Mouse (Mus musculus) heart, embryonic 12.5 days (tissue): ENCODE measurements at regions not wholly inside any gene's neighbourhood (a gene's known extent, or its start where the extent isn't known, plus 50 kb on each side); places are given as distances from the start of the nearest gene placed in this dataset.
"Not testable (repeated sequence)": the region's sequence is repeated elsewhere in the genome, so short reads cannot be mapped to it uniquely, and the experiment has no call there.

ENCODE experiments used
- ATAC-seq: fragments of 200-750 bp; cut with Nextera tagmentation; 2 replicates; pipeline ENCODE4 v1.8.0; 2017; ENCODE audit warnings: moderate TSS enrichment, moderate library complexity; ENCODE audit not compliant: insufficient number of reproducible peaks, low FRiP score
- H3K27ac ChIP-seq: fragments of 300-500 bp; sonication (generic); 2 replicates; pipeline ENCODE4 v1.5.1; 2016; ENCODE audit warnings: mild to moderate bottlenecking, moderate library complexity; ENCODE audit not compliant: poor library complexity, severe bottlenecking
- H3K27me3 ChIP-seq: fragments of 300-500 bp; sonication (generic); replicated peaks from 2 replicates; pipeline ENCODE4 v1.6.1; 2016; ENCODE audit warnings: mild to moderate bottlenecking, moderate library complexity
- H3K36me3 ChIP-seq: fragments of 300-500 bp; sonication (generic); 2 replicates; pipeline ENCODE4 v1.6.1; 2016; ENCODE audit warnings: mild to moderate bottlenecking, moderate library complexity
- H3K4me1 ChIP-seq: fragments of 300-500 bp; sonication (generic); replicated peaks from 2 replicates; pipeline ENCODE4 v1.6.1; 2016; ENCODE audit warnings: mild to moderate bottlenecking
- H3K4me2 ChIP-seq: fragments of 300-500 bp; sonication (generic); 2 replicates; pipeline ENCODE4 v1.6.1; 2016; ENCODE audit warnings: mild to moderate bottlenecking, moderate library complexity
- H3K4me3 ChIP-seq: fragments of 300-500 bp; sonication (generic); 2 replicates; pipeline ENCODE4 v1.5.1; 2016; ENCODE audit warnings: mild to moderate bottlenecking
- H3K9ac ChIP-seq: fragments of 300-500 bp; sonication (generic); 2 replicates; pipeline ENCODE4 v1.6.1; 2016; ENCODE audit warnings: mild to moderate bottlenecking, moderate library complexity
- H3K9me3 ChIP-seq: fragments of 300-500 bp; sonication (generic); replicated peaks from 2 replicates; pipeline ENCODE4 v1.6.1; 2016; ENCODE audit warnings: mild to moderate bottlenecking, moderate library complexity
- WGBS: fragments of 180-500 bp; shearing (Covaris S2); methylation state at CpG from one replicate; pipeline ENCODE4 v1.1.7; 2016; 5-methylcytosine and 5-hydroxymethylcytosine counted together

GRCm38 (mm10) chr15:8824861-8825260 is 114.3 kb upstream of the Slc1a3 start:
- Histone ChIP-seq H3K4me3 (no peak overlapping the region), H3K27ac (no peak overlapping the region), H3K27me3 (no peaks in the 10 kb centered on the region), H3K4me1 (no peaks in the 10 kb centered on the region), H3K36me3 (no peaks in the 10 kb centered on the region), H3K9ac (no peak overlapping the region), H3K4me2 (no peak overlapping the region), H3K9me3 (0 out of 2 replicates have a peak, but pooled peaks cover 4% of the 10 kb centered on the region)
- no peak for ATAC-seq
- 85% methylated on average over 6 of the region's 6 CpGs for WGBS

- H3K4me1 ChIP-seq, ATAC-seq, H3K27ac ChIP-seq, H3K9ac ChIP-seq, H3K36me3 ChIP-seq, H3K9me3 ChIP-seq, H3K27me3 ChIP-seq, H3K4me2 ChIP-seq, H3K4me3 ChIP-seq: not testable (repeated sequence)
- WGBS: 90% methylated on average over 4 of the region's 8 CpGs
These were observed 112.2 kb upstream of the Slc1a3 start for GRCm38 (mm10) chr15:8822795-8823194.

GRCm38 (mm10) chr15:8817542-8817941 is 107.0 kb upstream of the Slc1a3 start:
- ATAC-seq: no peak
- Histone ChIP-seq H3K9me3 (no peaks in the 10 kb centered on the region), H3K27ac (no peak overlapping the region), H3K27me3 (no peaks in the 10 kb centered on the region), H3K9ac (no peak overlapping the region), H3K4me1 (0 out of 2 replicates have a peak, but pooled peaks cover 2% of the 10 kb centered on the region), H3K36me3 (no peaks in the 10 kb centered on the region), H3K4me2 (no peak overlapping the region), H3K4me3 (no peak overlapping the region)
- WGBS: 82% methylated on average over 8 of the region's 8 CpGs

GRCm38 (mm10) chr15:8816501-8817368 is 106.2 kb upstream of the Slc1a3 start:
- H3K36me3 ChIP-seq: no peaks in the 10 kb centered on the region
- H3K27ac ChIP-seq: no peak overlapping the region
- 62% methylated on average over 10 of the region's 10 CpGs for WGBS
- H3K9ac ChIP-seq: no peak overlapping the region
- no peaks in the 10 kb centered on the region for H3K27me3 ChIP-seq
- H3K4me3 ChIP-seq: no peak overlapping the region
- 0 out of 2 replicates have a peak, but pooled peaks cover 2% of the 10 kb centered on the region for H3K4me1 ChIP-seq
- no peak overlapping the region for H3K4me2 ChIP-seq
- H3K9me3 ChIP-seq: no peaks in the 10 kb centered on the region
- no peak for ATAC-seq

GRCm38 (mm10) chr15:8815958-8816357 is 105.4 kb upstream of the Slc1a3 start:
- no peak for ATAC-seq
- 47% methylated on average over 2 of the region's 2 CpGs for whole genome bisulfite sequencing
- Histone ChIP-seq H3K4me2 (no peak overlapping the region), H3K27ac (no peak overlapping the region), H3K27me3 (no peaks in the 10 kb centered on the region), H3K9me3 (no peaks in the 10 kb centered on the region), H3K4me1 (0 out of 2 replicates have a peak, but pooled peaks cover 2% of the 10 kb centered on the region), H3K36me3 (no peaks in the 10 kb centered on the region), H3K9ac (no peak overlapping the region), H3K4me3 (no peak overlapping the region)

- 0 out of 2 replicates have a peak, but pooled peaks cover 2% of the 10 kb centered on the region for H3K4me1 ChIP-seq
- WGBS: 81% methylated on average over 6 of the region's 6 CpGs
- H3K27ac ChIP-seq: no peak overlapping the region
- no peak overlapping the region for H3K4me3 ChIP-seq
- H3K9ac ChIP-seq: no peak overlapping the region
- no peak overlapping the region for H3K4me2 ChIP-seq
- ATAC-seq: no peak
- H3K27me3 ChIP-seq: no peaks in the 10 kb centered on the region
- no peaks in the 10 kb centered on the region for H3K36me3 ChIP-seq
- no peaks in the 10 kb centered on the region for H3K9me3 ChIP-seq
These were observed 104.7 kb upstream of the Slc1a3 start for GRCm38 (mm10) chr15:8815277-8815676.

- WGBS: 25% methylated on average over 8 of the region's 8 CpGs
- ATAC-seq: no peak; the same call in 1 of the 2 replicates
- no peaks in the 10 kb centered on the region for H3K9me3 ChIP-seq
- no peak overlapping the region; the same call in 1 of the 2 replicates for H3K4me2 ChIP-seq
- H3K4me3 ChIP-seq: no peak overlapping the region
- H3K36me3 ChIP-seq: no peaks in the 10 kb centered on the region
- peaks cover 14% of the 10 kb centered on the region; the same call in 1 of the 2 replicates for H3K4me1 ChIP-seq
- no peak overlapping the region for H3K27ac ChIP-seq
- no peak overlapping the region for H3K9ac ChIP-seq
- H3K27me3 ChIP-seq: no peaks in the 10 kb centered on the region
These were observed 95.8 kb upstream of the Slc1a3 start for GRCm38 (mm10) chr15:8806354-8806753.

- H3K4me1 ChIP-seq: peaks cover 14% of the 10 kb centered on the region; the same call in 1 of the 2 replicates
- H3K4me2 ChIP-seq, ATAC-seq, H3K27ac ChIP-seq, H3K36me3 ChIP-seq, H3K9me3 ChIP-seq, H3K9ac ChIP-seq, H3K27me3 ChIP-seq, H3K4me3 ChIP-seq: not testable (repeated sequence)
- WGBS: 86% methylated on average over 5 of the region's 5 CpGs
These were observed 95.0 kb upstream of the Slc1a3 start for GRCm38 (mm10) chr15:8805565-8805964.

- Histone ChIP-seq H3K4me1 (peaks cover 14% of the 10 kb centered on the region; the same call in 1 of the 2 replicates), H3K4me3 (no peak overlapping the region), H3K27ac (peak overlapping the region; percentile 91), H3K9ac (no peak overlapping the region), H3K4me2 (peak overlapping the region; percentile 22), H3K36me3 (no peaks in the 10 kb centered on the region), H3K9me3 (no peaks in the 10 kb centered on the region), H3K27me3 (no peaks in the 10 kb centered on the region)
- ATAC-seq: no peak
- WGBS: 23% methylated on average over 7 of the region's 7 CpGs
These were observed 91.5 kb upstream of the Slc1a3 start for GRCm38 (mm10) chr15:8802058-8802457.

GRCm38 (mm10) chr15:8797015-8797414 is 86.5 kb upstream of the Slc1a3 start:
- Histone ChIP-seq H3K27me3 (no peaks in the 10 kb centered on the region), H3K27ac (no peak overlapping the region), H3K4me2 (no peak overlapping the region), H3K4me3 (no peak overlapping the region), H3K4me1 (0 out of 2 replicates have a peak, but pooled peaks cover 7% of the 10 kb centered on the region), H3K36me3 (no peaks in the 10 kb centered on the region), H3K9me3 (no peaks in the 10 kb centered on the region), H3K9ac (no peak overlapping the region)
- no peak for ATAC-seq
- WGBS: 93% methylated on average over 1 of the region's 1 CpGs

GRCm38 (mm10) chr15:8792106-8792505 is 81.5 kb upstream of the Slc1a3 start:
- no peaks in the 10 kb centered on the region for H3K27me3 ChIP-seq
- no peak for ATAC-seq
- H3K4me2 ChIP-seq: no peak overlapping the region
- WGBS: 82% methylated on average over 2 of the region's 2 CpGs
- no peak overlapping the region for H3K9ac ChIP-seq
- no peak overlapping the region for H3K27ac ChIP-seq
- no peak overlapping the region for H3K4me3 ChIP-seq
- H3K36me3 ChIP-seq: no peaks in the 10 kb centered on the region
- no peaks in the 10 kb centered on the region for H3K4me1 ChIP-seq
- no peaks in the 10 kb centered on the region for H3K9me3 ChIP-seq
